Mouse (Mus musculus) adrenal gland, postnatal 25 days (tissue): Measurements from ENCODE around the gene Ankrd26. TPM values are rescaled to one million over a fixed set of nuclear protein-coding genes. Genes with fewer than 3 reads are reported as not detected.

ENCODE experiments used
- DNase-seq: peaks from one replicate; pipeline ENCODE4 v3.0.0; 2021; ENCODE audit warnings: mixed read lengths
- total RNA-seq: library from RNA; stranded (reverse); gene quantifications from 2 replicates; pipeline ENCODE4 v1.2.3, GENCODE M21; 2021

Ankrd26 gene
- total RNA-seq, 1 experiment from 2014 or later, result 5.5 TPM

DNA sequence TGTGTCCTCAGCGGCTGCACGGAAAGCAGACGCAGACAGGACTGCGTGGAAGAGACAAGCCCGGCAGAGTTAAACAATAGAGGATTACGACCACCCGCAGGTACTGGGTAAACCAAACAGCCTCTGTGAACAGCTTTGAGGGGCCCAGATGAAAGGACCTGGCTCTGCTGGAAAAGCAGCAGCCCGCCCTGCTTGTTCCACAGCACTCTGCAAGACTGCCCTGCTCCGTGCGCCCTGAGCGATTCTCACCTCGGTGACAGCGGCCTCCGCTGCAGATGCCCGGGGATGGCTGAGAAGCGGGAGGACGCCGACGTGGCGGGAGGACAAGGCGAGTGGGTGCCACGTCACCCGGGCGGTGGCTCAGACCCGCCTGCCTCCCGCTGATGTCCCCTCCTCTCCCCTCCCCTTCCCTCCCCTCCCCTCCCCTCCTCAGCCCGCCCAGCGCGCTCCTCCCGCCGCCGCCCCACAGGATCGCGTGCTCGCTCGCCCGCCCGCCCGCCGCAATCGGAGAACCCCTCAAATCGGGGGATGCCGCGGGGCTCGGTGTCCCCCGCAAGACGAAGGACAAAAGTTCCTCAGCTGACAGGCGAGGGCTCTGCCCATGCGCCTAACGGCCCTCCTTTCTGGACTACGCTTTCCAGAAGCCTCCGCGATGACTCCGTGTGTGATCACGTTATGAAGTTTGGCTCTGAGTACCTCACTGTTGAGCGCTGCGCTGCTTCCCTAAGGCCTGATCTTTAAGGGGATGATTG, 82.9 kb downstream of the Ankrd26 start, which contains the start of gene Zfp9:
Gene Zfp9, minus strand, starts transcription at position 364 of the 752 bp plus-strand sequence.
- DNase-seq, result peak; percentile 86

DNA sequence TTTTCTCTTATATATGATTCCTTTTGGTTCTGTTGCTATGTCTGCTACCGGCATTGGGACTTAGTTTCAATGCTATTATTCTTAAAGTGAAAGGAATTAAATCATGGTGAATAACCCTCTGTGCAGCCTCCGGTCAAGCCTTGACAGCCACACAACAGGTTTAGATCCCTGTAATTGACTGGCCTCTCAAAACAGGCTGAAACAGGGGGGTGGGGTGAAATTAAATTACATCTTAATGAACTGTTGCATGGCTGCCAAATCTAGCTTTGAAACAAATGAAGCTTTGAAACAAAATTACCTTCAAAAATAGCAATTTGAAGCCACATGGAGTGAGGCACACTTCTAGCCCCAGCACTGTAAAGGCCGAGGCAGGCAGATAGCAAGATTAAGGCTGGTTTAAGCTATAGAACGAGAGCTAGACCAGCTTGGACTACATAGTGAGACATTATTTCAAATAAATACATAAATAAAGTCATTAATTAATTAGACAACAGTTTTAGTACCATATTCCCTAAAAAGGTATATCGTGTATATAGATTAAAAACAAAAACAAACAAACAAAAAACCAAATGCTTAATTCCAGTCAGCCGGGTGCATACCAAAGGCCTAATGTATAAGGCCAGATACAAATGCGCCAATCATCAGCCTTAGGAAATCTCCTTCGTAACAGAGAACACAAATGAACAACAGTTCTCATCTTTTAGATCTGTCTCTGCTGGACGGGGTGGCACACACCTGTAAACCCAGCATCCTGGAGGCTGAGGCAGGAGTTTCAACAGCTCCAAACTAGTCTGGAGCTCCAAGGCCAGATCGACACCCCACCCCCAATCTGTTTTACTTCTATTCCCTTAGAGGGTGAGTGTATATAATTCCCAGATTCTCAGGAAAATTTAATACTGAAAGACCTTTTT, 83.9 kb downstream of the Ankrd26 start:
- no peak for DNase-seq

GRCm38 (mm10) chr6:118462069-118462705, 99.8 kb downstream of the Ankrd26 start:
- DNase-seq, result no peak

DNA sequence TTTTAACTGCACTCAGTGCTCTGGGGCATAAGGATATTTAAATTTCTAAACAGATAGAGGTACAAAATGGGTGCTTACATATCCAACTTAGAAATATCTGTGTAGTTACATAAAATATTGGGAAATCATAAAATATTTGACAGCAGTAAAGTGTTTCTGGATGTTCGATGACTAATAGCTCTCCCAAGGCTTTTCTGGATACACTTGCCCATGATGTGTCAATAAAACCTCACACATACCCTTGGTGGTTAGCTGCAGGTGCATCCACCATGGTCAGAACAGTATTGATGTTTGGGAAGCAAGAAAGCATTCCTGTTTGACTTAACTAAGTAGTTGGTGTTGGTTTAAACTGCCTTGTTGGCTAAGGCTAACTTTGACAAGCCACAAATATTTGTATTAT, 104.3 kb downstream of the Ankrd26 start:
- DNase-seq, result no peak

GRCm38 (mm10) chr6:118455042-118455631, 106.9 kb downstream of the Ankrd26 start, which contains the start of gene Zfp248:
Gene Zfp248 (minus strand): TSS chr6:118455528.
- DNase-seq, result peak; percentile 90

DNA sequence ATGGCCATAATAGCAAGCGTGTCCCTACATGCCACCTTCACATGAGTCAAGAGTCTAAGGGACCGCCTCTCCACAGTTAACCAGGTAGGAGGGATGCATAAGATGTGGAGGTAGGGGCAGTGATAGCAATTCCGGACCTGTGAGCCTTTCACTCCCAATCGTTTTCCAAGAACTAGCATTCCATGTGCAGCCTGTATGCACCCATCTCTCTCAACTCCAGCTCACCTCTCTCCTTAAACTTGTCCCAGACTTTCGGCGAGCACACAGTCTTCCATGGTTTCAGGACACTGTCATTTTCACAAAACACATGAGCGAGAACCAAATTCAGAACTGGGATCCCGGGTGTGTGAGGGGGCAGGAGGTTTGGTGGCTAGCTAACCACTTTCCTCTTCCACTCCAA, 107.6 kb downstream of the Ankrd26 start:
- DNase-seq, result no peak

Other genes with a start within 250 kb of the Ankrd26 start
- gene Bms1, start 142.8 kb downstream of the Ankrd26 start, total RNA-seq, result 30.3 and 30.9 TPM in 2 replicates
- 3.7 and 5.2 TPM in 2 replicates for gene Zfp248, start 106.7 kb downstream of the Ankrd26 start, total RNA-seq
- 4.1 and 4.7 TPM in 2 replicates for gene Zfp9, start 82.9 kb downstream of the Ankrd26 start, total RNA-seq